Mouse (Mus musculus): Measurements from ENCODE around the gene Dlx1.

DNA sequence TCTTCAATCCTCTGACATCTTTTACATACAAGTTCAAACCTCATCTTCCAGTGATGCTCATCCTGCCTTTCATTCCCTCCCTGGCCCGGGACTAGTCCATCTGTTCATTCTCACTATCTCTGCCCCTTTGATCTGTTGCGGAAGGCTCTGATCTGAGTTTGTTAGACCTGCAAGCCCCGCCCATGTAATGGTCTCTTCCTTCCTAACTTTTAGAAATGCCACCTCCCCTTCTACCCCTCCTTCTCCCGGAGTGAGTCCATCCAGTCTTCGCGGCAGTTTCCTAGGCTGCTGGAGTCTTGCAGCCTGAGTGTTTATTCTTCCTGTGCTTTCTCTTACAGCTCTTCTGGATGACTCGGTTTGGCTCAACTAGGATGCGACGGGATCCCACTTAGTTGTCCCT is 38.6 kb downstream of the Dlx1 start:
- TF ChIP-seq POLR2A (IDR thresholded peaks at IDR 0.05; ENCODE audit: borderline replicate concordance, insufficient read depth, low read length) = no peak
- no peak for TF ChIP-seq CTCF (IDR thresholded peaks at IDR 0.05; ENCODE audit: borderline replicate concordance, insufficient read depth, low read depth, low read length)
